Mouse (Mus musculus) MN1 (cell line): ENCODE results near the gene Defa32.
"Not testable (repeated sequence)": the region's sequence is repeated elsewhere in the genome, so short reads cannot be mapped to it uniquely, and the experiment has no call there.

Experiments used
- DNase-seq: peaks from one replicate; pipeline ENCODE4 v3.0.0-alpha.2; 2016; ENCODE audit warnings: low spot score

Defa32 gene

GRCm38 (mm10) chr8:21528732-21529131, at the start of gene Defa32:
Gene Defa32 (plus strand): TSS chr8:21529032.
- DNase-seq, result not testable (repeated sequence)

- not testable (repeated sequence) for DNase-seq
These were observed 19.9 kb upstream of the Defa32 start, which contains the start of gene Defa20 for GRCm38 (mm10) chr8:21508958-21509357. Gene Defa20 (plus strand): TSS chr8:21509258.

- not testable (repeated sequence) for DNase-seq
These were observed 36.3 kb downstream of the Defa32 start, which contains the start of gene Defa37 for GRCm38 (mm10) chr8:21565086-21565485. Gene Defa37 (plus strand): TSS chr8:21565386.
